Mouse (Mus musculus) cerebellum, adult 11-12 months (tissue): ENCODE data around the gene Asic1.
"Not testable (repeated sequence)": the region's sequence is repeated elsewhere in the genome, so short reads cannot be mapped to it uniquely, and the experiment has no call there.

Experiments
- DNase-seq: peaks from one replicate; pipeline ENCODE4 v3.0.0; 2022

Gene Asic1

DNA sequence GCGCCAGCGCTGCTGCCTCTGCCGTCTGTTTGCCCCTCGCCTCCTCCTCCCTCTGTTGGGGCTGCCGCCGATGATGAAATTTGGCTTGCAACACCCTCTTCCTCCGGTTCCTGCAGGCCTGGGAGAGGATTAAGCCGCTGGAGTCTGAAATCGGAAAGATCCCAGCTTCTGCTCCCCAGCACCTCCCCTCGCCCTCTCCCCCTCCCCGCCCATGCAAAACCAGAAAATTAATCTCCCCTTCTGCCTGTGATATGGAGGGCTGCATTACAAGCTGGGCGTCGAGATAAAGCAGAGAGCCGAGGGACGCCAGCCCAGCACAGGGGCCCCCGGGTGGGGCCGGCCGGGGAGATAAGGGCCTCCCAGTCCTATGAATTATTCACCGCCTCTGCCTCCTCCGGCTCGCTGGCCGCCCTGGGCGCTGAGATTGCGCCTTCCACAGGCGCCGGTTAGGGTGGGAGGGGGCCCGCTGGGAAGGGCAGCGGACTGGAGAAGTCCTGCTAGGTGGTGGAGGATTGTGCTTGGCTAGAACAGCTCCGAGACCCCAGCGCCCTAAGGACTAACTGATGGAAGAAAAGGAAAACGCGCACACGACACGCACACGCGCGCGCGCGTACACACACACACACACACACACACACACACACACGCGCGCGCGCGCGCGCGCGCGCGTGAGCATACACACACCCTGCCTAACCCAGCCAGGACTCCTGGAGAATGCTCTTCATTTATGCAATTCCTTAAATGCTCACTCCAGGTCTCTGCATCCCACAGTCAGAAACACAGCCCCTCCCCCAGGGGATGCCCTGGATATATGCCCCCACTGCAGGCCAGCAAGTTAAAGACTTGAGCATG lies 5.3 kb upstream of the Asic1 start:
- peak; percentile 79 for DNase-seq

DNA sequence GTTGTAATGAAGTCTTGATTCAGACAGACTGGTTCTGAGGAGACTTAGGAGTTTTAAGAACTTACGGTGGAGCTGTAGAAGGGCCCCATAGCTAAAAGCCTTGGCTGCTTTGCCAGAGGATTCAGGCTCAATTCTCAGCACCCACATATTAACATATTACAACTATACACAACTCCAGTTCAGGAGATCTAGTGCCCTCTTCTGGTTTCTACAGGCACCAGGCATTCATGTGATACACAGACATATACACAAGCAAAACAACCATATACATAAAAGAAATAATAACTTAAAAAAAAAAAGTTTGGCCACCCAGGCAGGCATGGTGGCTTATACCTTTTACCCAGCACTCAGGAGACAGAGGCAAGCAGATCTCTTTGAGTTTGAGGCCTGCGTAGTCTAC lies 2.6 kb upstream of the Asic1 start:
- no peak for DNase-seq

DNA sequence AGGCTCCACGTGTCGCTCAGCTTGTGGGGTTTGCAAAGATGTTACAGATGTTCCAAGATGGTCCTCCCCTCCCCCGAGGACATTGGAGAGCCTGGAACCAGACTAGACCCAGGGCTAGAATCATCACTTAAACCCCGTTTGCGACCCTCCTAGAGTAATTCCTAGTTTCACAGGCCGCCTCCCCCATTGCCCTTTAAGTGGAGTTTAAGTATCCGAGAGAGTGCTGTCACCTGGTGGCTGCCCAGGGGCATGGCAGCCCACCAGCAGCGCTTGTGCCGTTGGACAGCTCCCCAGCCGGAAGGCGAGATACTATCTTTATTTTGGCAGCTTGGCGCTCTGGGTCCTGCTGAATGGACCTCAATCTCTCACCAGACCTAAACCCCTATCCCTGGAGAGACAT lies 1.3 kb upstream of the Asic1 start:
- DNase-seq: peak; percentile 83

DNA sequence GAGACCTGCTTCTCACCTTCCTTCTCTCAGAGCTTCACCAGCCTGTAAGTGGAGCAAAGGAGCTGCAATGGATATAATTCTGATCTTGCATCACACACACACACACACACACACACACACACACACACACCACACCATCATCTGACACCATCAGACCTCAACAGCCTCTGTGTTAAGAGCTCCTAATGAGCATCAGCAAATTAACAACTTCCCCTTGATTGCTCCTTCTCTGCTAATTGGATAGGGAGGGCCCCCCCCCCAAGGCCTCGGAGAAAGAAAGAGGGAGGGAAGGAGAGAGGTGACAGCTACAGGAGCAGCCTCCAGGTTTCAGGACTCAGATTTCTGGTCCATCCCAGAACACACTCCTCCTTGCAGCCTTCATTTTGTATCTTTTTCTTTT lies 776 bp upstream of the Asic1 start:
- peak; percentile 19 for DNase-seq

GRCm38 (mm10) chr15:99670964-99671670 lies 949 bp downstream of the Asic1 start:
- peak; percentile 60 for DNase-seq

- peak; percentile 63 for DNase-seq
Measured at GRCm38 (mm10) chr15:99671783-99672182, 1.6 kb downstream of the Asic1 start.

DNA sequence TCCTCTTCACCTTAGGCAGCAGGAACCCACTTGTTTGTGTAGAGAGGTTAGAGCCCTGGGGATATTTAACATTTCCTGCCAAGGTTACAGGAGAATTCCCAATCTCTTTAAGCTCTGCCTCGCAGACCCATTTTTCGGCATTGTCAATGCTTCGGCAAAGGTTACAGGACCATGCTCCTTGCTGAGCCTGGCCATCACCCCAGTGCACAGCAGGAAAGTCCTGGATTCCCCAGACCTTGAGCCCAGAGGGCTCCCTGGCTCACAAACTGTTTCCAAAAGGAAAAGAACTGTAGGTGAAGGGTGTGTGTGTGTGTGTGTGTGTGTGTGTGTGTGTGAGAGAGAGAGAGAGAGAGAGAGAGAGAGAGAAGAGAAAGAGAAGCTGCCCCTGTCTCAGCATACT lies 4.7 kb downstream of the Asic1 start:
- DNase-seq: no peak

DNA sequence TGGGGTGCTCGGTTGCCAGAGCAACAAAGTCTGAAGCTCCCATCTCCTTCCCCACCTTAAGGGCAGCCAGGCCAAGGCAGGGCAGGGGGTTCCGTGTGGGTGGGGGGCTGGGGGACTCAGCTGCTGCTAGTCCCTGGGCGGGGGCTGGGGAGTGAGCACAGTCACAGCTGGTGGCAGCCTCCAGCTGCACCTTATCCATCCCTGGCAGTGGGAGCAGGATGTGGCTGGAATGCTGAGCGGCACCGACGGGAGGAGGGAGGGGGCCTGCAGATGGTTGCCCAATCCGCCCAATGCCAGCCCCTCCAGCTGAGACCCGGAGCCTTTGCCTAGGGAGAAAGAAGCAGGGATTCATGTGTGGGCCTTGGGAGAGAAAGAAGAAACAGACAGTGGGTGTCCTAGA lies 6.9 kb downstream of the Asic1 start:
- no peak for DNase-seq

- DNase-seq: no peak
Measured at GRCm38 (mm10) chr15:99678063-99678800, 8.1 kb downstream of the Asic1 start.

DNA sequence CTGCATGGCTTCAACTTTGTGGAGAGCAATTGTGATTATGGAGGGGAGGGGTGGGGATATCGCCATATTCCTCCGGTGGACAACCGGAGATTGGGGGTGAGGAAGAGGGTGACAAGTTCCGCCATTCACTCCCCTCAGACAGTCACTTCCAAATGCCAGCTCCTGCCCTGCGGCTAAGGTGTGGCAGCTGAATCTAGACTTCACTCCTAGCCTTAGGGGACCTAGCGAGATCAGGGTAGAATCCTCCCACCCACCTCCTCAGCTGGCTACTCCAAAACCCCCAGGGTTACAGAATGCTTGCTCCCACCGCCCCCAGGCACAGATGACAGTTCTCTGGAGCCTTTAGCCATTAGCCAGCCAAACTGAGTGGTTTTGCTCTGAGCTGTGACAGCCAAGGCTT lies 8.8 kb downstream of the Asic1 start:
- no peak for DNase-seq

DNA sequence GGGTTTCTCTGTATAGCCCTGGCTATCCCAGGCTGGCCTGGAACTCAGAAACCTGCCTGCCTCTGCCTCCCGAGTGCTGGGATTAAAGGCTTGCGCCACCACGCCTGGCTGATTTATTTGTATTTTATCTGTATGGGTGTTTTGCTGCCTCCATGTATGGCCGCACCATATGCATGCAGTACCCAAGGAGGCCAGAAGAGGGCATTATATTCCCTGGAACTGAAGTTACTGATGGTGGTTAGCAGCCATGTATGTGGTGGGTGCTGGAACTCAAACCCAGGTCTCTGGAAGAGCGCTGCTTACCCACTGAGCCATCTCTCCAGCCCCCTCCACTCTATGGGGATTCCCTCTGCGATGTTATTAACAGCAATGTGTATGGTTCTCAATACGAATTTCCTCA lies 12.7 kb downstream of the Asic1 start:
- no peak for DNase-seq

- no peak for DNase-seq
Measured at GRCm38 (mm10) chr15:99684156-99684555, 14.0 kb downstream of the Asic1 start.

GRCm38 (mm10) chr15:99688712-99689111 lies 18.5 kb downstream of the Asic1 start:
- peak; percentile 79 for DNase-seq

GRCm38 (mm10) chr15:99690924-99691323 lies 20.8 kb downstream of the Asic1 start:
- no peak for DNase-seq

GRCm38 (mm10) chr15:99691976-99692375 lies 21.8 kb downstream of the Asic1 start:
- no peak for DNase-seq

GRCm38 (mm10) chr15:99697309-99697708 lies 27.1 kb downstream of the Asic1 start:
- no peak for DNase-seq

- DNase-seq: no peak
Measured at GRCm38 (mm10) chr15:99698533-99699085, 28.4 kb downstream of the Asic1 start.

DNA sequence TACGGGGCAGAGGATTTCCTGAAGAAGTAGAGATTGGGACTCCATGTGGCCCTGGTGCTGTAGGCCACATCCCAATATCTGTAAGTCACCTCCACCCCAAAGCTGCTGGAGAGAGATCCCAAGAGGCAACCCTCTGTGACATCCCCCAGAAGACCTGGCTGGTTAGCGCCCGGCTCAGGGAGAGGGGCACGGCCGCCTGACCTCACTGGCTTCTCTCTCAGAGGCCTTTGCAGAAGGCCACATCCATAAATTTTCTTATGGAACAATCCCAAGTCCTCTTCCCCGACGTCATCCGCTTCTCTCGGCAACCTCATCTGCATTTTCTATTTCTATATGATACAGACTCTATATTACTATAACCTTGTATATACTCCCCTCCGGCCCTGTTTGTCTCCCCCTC lies 29.5 kb downstream of the Asic1 start:
- DNase-seq: no peak

GRCm38 (mm10) chr15:99700219-99701106 lies 30.3 kb downstream of the Asic1 start:
- DNase-seq: no peak

DNA sequence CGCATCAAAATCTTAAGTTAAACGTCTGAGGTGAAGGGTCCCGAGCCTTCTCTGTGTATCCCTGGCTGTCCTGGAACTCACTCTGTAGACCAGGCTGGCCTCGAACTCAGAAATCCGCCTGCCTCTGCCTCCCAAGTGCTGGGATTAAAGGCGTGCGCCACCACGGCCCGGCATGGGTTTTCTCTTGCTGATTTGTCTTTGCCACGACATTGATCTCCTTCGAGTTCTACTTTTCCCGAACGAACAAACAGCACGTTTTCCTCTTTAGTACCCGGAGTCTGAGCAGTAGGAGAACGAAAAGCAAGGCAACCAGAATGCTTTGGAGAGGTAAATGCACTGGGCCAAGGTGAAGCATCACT lies 31.5 kb downstream of the Asic1 start:
- not testable (repeated sequence) for DNase-seq

DNA sequence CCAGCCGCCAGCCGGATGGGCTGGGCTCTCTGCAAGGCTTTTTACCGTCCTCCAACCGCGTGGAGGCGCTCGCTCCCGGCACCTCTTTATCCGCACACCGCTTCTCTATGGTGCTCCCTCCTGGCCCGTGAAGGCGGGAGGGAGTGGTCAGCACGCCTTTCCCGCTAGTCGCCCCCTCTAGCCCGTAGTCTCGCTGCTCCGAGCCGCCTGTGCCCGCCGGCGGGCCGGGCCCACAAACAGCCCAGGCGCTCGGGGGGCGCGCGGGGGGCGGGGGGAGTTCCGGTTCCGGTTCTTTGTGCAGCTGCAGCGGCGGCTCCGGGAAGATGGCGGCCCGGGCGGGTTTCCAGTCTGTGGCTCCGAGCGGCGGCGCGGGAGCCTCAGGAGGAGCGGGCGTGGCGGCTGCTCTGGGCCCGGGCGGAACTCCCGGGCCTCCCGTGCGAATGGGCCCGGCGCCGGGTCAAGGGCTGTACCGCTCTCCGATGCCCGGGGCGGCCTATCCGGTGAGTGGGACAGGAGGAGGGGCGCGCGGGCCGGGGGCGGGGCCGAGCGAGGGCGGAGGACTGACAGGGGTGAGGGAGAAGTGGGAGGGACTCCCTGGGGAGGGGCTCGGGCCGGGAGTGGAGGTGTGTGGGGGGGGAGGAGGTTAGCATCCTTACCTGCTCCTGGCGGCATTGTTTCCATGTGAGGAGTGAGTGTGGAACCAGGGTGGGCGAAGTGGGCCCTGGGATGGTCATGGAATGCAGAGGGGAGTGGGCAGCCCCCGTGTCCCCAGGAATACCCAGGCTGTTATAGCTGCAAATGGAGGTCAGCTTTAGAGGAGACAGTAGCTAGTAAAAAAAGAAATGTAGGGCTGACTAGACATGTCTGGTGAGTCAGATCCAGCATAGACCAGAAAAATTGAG lies 32.1 kb downstream of the Asic1 start, which contains the start of gene Smarcd1:
Gene Smarcd1, plus strand, starts transcription at position 131 of the 902 bp plus-strand sequence.
- DNase-seq: peak; percentile 94
